Mouse (Mus musculus) frontal cortex, postnatal 10 days (tissue): Measurements from ENCODE around the gene Slc39a2.
"Not testable (repeated sequence)": the region's sequence is repeated elsewhere in the genome, so short reads cannot be mapped to it uniquely, and the experiment has no call there.

ENCODE experiments used
- DNase-seq, 2 experiments: peaks; one replicate each; pipeline ENCODE4 v3.0.0; 2022; ENCODE audit warnings: low spot score in 2 of 2, mixed read lengths in 1 of 2

The Slc39a2 gene

GRCm38 (mm10) chr14:51892191-51892939 lies at the start of gene Slc39a2:
TSS of gene Slc39a2 (plus strand) at chr14:51892889.
- no peak for DNase-seq

- no peak for DNase-seq
Measured at GRCm38 (mm10) chr14:51843882-51844281, 48.8 kb upstream of the Slc39a2 start.

GRCm38 (mm10) chr14:51846566-51846965 lies 46.1 kb upstream of the Slc39a2 start:
- no peak for DNase-seq

- not testable (repeated sequence) for DNase-seq
Measured at GRCm38 (mm10) chr14:51851006-51851405, 41.7 kb upstream of the Slc39a2 start.

- no peak for DNase-seq
Measured at GRCm38 (mm10) chr14:51853399-51853798, 39.3 kb upstream of the Slc39a2 start, which contains the start of gene Ear6. TSS of gene Ear6 (plus strand) at chr14:51853699.

GRCm38 (mm10) chr14:51855280-51855679 lies 37.4 kb upstream of the Slc39a2 start:
- DNase-seq: not testable (repeated sequence)

GRCm38 (mm10) chr14:51863603-51864002 lies 29.1 kb upstream of the Slc39a2 start:
- not testable (repeated sequence) for DNase-seq

GRCm38 (mm10) chr14:51870756-51871155 lies 21.9 kb upstream of the Slc39a2 start:
- DNase-seq: no peak

GRCm38 (mm10) chr14:51871741-51872140 lies 20.9 kb upstream of the Slc39a2 start:
- DNase-seq: no peak

- DNase-seq: no peak
Measured at GRCm38 (mm10) chr14:51877517-51877916, 15.2 kb upstream of the Slc39a2 start.

- peak; percentile 65 to 81 for DNase-seq
Measured at GRCm38 (mm10) chr14:51883527-51884030, 9.1 kb upstream of the Slc39a2 start.

- no peak for DNase-seq
Measured at GRCm38 (mm10) chr14:51884031-51884544, 8.6 kb upstream of the Slc39a2 start.

GRCm38 (mm10) chr14:51884598-51885331 lies 7.9 kb upstream of the Slc39a2 start, which contains the start of gene Mettl17:
TSS of gene Mettl17 (plus strand) at chr14:51884842.
- DNase-seq: peak; percentile 91 to 92

GRCm38 (mm10) chr14:51886051-51886450 lies 6.6 kb upstream of the Slc39a2 start:
- no peak for DNase-seq

- no peak for DNase-seq
Measured at GRCm38 (mm10) chr14:51889833-51890232, 2.9 kb upstream of the Slc39a2 start.

- DNase-seq: no peak
Measured at GRCm38 (mm10) chr14:51893094-51893794, 555 bp downstream of the Slc39a2 start.

GRCm38 (mm10) chr14:51893809-51894208 lies 1.1 kb downstream of the Slc39a2 start:
- no peak for DNase-seq

- no peak for DNase-seq
Measured at GRCm38 (mm10) chr14:51895071-51895470, 2.4 kb downstream of the Slc39a2 start.

GRCm38 (mm10) chr14:51896019-51896418 lies 3.3 kb downstream of the Slc39a2 start:
- no peak for DNase-seq

GRCm38 (mm10) chr14:51896539-51897170 lies 4.0 kb downstream of the Slc39a2 start:
- no peak for DNase-seq

- DNase-seq: no peak
Measured at GRCm38 (mm10) chr14:51899351-51899750, 6.7 kb downstream of the Slc39a2 start.
